In the genomic region with DNA sequence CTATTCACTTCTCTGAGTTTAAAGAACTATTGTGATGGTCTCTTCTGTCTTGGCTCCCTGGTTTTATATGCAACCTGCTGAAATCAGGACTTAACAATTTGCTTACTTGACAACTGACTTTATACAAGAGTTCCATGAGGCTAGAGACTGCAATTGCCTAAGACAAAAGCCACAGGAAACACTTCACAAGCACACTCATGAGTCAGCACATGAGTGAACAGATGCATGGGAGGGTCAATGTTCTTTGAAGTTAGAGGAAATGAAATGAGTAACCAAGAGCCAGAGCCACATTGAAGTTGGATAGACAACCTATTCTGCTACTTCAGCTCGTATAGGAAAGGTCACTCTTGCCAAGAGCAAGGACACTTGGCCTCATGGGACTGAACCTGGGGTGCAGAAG, we compare ENCODE assay signal across 19 mouse cellular contexts.
"Had no signal": no experiment of that assay in that cellular context is flagged by ENCODE, and none has a peak within 500 bp of the region (broad histone marks: within the 10 kb centered on the region; RNA-seq: fewer than 3 reads in every experiment).

No protein-coding gene starts in this region.

- H3K27ac ChIP-seq: macrophage; midbrain, embryonic 10.5 days; midbrain, embryonic 12.5 days; neural tube, embryonic 13.5 days; neural tube, embryonic 15.5 days had no signal

- H3K27me3 ChIP-seq: midbrain, embryonic 12.5 days; neural tube, embryonic 13.5 days; neural tube, embryonic 15.5 days had no signal

- H3K4me3 ChIP-seq: midbrain, embryonic 10.5 days; midbrain, embryonic 12.5 days; myocyte; neural tube, embryonic 13.5 days; neural tube, embryonic 15.5 days had no signal

- DNase-seq: lung, adult 18-20 months; lung, embryonic 14.5 days; lung, postnatal 14 days; lung, postnatal 36 days; midbrain, embryonic 14.5 days; retina, postnatal 1 day; right cerebral cortex, postnatal 14 days; right cerebral cortex, postnatal 4 days; spleen, adult 18-20 months; thymus, adult 18-20 months; thymus, postnatal 14 days; thymus, postnatal 36 days had no signal

- H3K36me3 ChIP-seq: midbrain, embryonic 10.5 days; midbrain, embryonic 12.5 days; neural tube, embryonic 13.5 days; neural tube, embryonic 15.5 days had no signal

- H3K9me3 ChIP-seq: midbrain, embryonic 10.5 days; midbrain, embryonic 12.5 days; neural tube, embryonic 13.5 days; neural tube, embryonic 15.5 days had no signal

- ATAC-seq: midbrain, embryonic 16.5 days had no signal

- H3K4me1 ChIP-seq: midbrain, embryonic 10.5 days; midbrain, embryonic 12.5 days; neural tube, embryonic 13.5 days; neural tube, embryonic 15.5 days had no signal

- H3K4me2 ChIP-seq: lung, embryonic 14.5 days; midbrain, embryonic 12.5 days; neural tube, embryonic 13.5 days; neural tube, embryonic 15.5 days had no signal

- H3K9ac ChIP-seq: lung, embryonic 14.5 days; midbrain, embryonic 12.5 days; neural tube, embryonic 13.5 days; neural tube, embryonic 15.5 days had no signal
